ENCODE assay signal across 11 mouse cellular contexts in genomic region chr6:115313235-115313738, GRCm38 (mm10). TPM values are rescaled to one million over a fixed set of nuclear protein-coding genes. Genes with fewer than 3 reads are reported as not detected.
DNase-seq lines count a peak whose midpoint lies in the region; ATAC-seq and TF ChIP-seq lines count a peak whose summit lies in the region.
"Had no signal": no experiment of that assay in that cellular context is flagged by ENCODE, and none has a peak within 500 bp of the region (broad histone marks: within the 10 kb centered on the region; RNA-seq: fewer than 3 reads in every experiment).

No protein-coding gene starts in this region.

- no peak for DNase-seq in hindbrain, embryonic 10.5 days (ENCODE audit: low spot score)
- peak; percentile 77 for DNase-seq in 3134 (ENCODE audit: extremely low read depth, insufficient read length, low spot score)
- DNase-seq in brain, embryonic 14.5 days (ENCODE audit: low read depth) = peak; percentile 9
- DNase-seq in layer of hippocampus, adult 9-11 months = peak; percentile 40
- no peak for DNase-seq in embryo, embryonic 10.5 days (ENCODE audit: low spot score)
- no peak for DNase-seq in retina, postnatal 1 day
- no peak for DNase-seq in Muller cell, postnatal 12 days (ENCODE audit: inconsistent ontology term)
- DNase-seq: liver, embryonic 13.5 days; thymus, adult 2 months had no signal

- WGBS in hindbrain, embryonic 15.5 days = 71% methylated on average over 9 of the region's 9 CpGs
- WGBS in hindbrain, embryonic 10.5 days = 82% methylated on average over 9 of the region's 9 CpGs

- TF ChIP-seq POLR2A in brain, embryonic 14.5 days (IDR thresholded peaks at IDR 0.05; ENCODE audit: borderline replicate concordance, extremely low read depth, insufficient read depth, insufficient read length, poor library complexity, severe bottlenecking) = no peak

- H3K27me3 ChIP-seq in hindbrain, embryonic 15.5 days = no peaks in the 10 kb centered on the region
- H3K27me3 ChIP-seq in hindbrain, embryonic 10.5 days (ENCODE audit: insufficient read depth, poor library complexity, severe bottlenecking) = no peaks in the 10 kb centered on the region
- H3K27me3 ChIP-seq: liver, embryonic 13.5 days had no signal

- no peak overlapping the region for H3K9ac ChIP-seq in hindbrain, embryonic 15.5 days
- H3K9ac ChIP-seq: forebrain, postnatal 0 days; liver, embryonic 13.5 days had no signal

- peaks cover 3% of the 10 kb centered on the region; the same call in 1 of the 2 replicates for H3K4me1 ChIP-seq in hindbrain, embryonic 15.5 days (replicated peaks)
- 0 out of 2 replicates have a peak, but pooled peaks cover 4% of the 10 kb centered on the region for H3K4me1 ChIP-seq in hindbrain, embryonic 10.5 days (replicated peaks)
- H3K4me1 ChIP-seq: liver, embryonic 13.5 days had no signal

- H3K4me3 ChIP-seq in hindbrain, embryonic 15.5 days = no peak overlapping the region
- H3K4me3 ChIP-seq in hindbrain, embryonic 10.5 days = no peak overlapping the region
- H3K4me3 ChIP-seq: liver, embryonic 13.5 days had no signal

- peak overlapping the region; percentile 62 for H3K27ac ChIP-seq in hindbrain, embryonic 15.5 days (replicated peaks)
- no peak overlapping the region for H3K27ac ChIP-seq in hindbrain, embryonic 10.5 days
- H3K27ac ChIP-seq: liver, embryonic 13.5 days had no signal

- TF ChIP-seq CTCF in brain, embryonic 14.5 days (IDR thresholded peaks at IDR 0.05; ENCODE audit: borderline replicate concordance, extremely low read depth, insufficient read depth, insufficient read length) = no peak

- no peaks in the 10 kb centered on the region for H3K9me3 ChIP-seq in hindbrain, embryonic 15.5 days
- no peaks in the 10 kb centered on the region for H3K9me3 ChIP-seq in hindbrain, embryonic 10.5 days
- H3K9me3 ChIP-seq: liver, embryonic 13.5 days had no signal

- peak overlapping the region; percentile 31 for H3K4me2 ChIP-seq in hindbrain, embryonic 15.5 days
- H3K4me2 ChIP-seq: liver, embryonic 13.5 days had no signal

- ATAC-seq in hindbrain, embryonic 15.5 days (ENCODE audit: low FRiP score, low read depth) = no peak
- ATAC-seq: forebrain, postnatal 0 days had no signal

- no peaks in the 10 kb centered on the region for H3K36me3 ChIP-seq in hindbrain, embryonic 15.5 days
- H3K36me3 ChIP-seq in hindbrain, embryonic 10.5 days = no peaks in the 10 kb centered on the region
- H3K36me3 ChIP-seq: liver, embryonic 13.5 days had no signal

RNA-seq across cellular contexts. Expression of gene Pparg, which starts 47.5 kb away (rescaled TPM):
- polyA plus RNA-seq in hindbrain, embryonic 15.5 days (2015; fragmentation: Nextera tagmentation; extraction: Ambion mirVana) = 0.58 and 0.73 TPM in 2 replicates
- 0.20 TPM in 1 of 2 replicates, not detected in the other for polyA plus RNA-seq in hindbrain, embryonic 10.5 days (2016; fragmentation: Nextera tagmentation; extraction: Ambion mirVana)
- polyA plus RNA-seq in brain, embryonic 14.5 days (2012; rRNA removed) = 0.16 and 0.40 TPM in 2 replicates

Comparison
In these comparisons a context has a peak if more than half of its experiments do, and no peak if none do; other contexts are left out.
1. DNase-seq: peak in 3134 (single experiment), brain, embryonic 14.5 days (single experiment) and layer of hippocampus, adult 9-11 months (single experiment); none in hindbrain, embryonic 10.5 days (single experiment), embryo, embryonic 10.5 days (single experiment), retina, postnatal 1 day (single experiment) and Muller cell, postnatal 12 days (single experiment).